Mouse (Mus musculus): ENCODE results near the gene Tmed10. TPM values are rescaled to one million over a fixed set of nuclear protein-coding genes. Genes with fewer than 3 reads are reported as not detected.

The Tmed10 gene
- polyA plus RNA-seq (2014; fragmentation: Illumina TruSeq; extraction: RNeasy Lipid Tissue Mini Kit (QIAGEN cat#74804); ENCODE audit: low replicate concordance), result 201 TPM

DNA sequence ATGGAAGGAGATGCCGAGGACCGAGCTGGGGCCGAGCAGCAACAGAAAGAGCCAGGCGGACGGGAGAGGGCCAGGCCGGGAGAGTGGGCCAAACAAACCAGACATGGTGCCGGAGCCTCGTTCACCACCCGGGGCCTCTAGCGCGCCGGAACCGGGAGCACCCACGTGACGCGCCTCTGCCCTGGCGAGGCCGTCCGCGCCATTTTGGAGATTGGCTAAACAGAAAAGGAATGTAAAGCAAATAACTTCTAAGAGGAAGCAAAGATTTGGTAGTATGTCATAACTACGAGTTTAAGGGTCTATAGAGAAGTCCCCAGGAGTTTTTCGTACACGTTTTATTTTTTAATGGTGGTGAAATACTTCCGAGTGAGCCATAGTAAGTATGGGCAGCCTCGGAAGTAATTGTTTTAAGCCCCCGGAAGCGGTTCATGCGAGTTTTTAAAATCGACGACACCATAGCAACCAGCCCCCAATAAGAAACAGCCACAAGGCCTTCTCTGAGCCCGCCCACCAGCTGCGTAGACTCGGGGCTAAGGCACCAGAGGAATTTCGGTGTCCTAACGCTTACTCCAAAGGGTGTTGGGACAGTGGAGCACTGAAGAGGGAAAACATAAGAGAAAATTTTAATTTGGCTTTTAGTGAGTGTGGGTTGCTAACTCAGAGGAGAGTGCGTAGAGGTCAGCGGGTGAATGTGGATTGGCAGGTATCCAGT is at the start of gene Tmed10:
Gene Tmed10 (minus strand): TSS at position 287 of the 712 bp plus-strand sequence.

DNA sequence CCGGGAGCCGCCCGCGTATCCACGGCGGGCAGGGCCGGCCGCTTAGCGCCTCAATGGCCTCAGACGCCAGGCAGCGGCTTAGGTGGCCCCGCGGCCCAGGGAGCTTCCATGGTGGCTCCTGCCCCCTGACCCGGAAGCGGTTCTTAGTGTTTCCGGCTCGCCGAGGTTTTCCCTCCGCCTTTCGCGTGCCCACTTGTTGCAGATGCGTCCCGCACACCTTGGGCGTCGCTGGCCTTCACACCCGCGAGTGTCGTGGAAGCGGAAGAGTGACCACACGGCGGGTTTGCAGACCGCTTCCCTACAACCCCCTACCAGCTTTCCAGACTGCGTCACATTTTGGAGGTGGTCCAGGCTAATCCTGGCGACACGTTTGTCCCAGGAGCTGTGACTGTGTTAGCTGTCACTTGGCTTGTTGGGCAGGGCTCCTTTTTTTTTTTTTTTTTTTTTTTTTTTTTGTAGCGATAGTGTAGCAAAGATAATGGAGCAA is 35.4 kb downstream of the Tmed10 start, which contains the start of gene Nek9:
Gene Nek9 (minus strand): TSS at position 120 of the 487 bp plus-strand sequence.

Other genes starting within 250 kb of the Tmed10 start
- not detected for gene Rps6kl1, start 223.6 kb downstream of the Tmed10 start, polyA plus RNA-seq (2014; fragmentation: Illumina TruSeq; extraction: RNeasy Lipid Tissue Mini Kit (QIAGEN cat#74804); ENCODE audit: low replicate concordance)
- gene Pgf, start 197.1 kb downstream of the Tmed10 start, polyA plus RNA-seq (2014; fragmentation: Illumina TruSeq; extraction: RNeasy Lipid Tissue Mini Kit (QIAGEN cat#74804); ENCODE audit: low replicate concordance), result not detected
- 1.0 TPM for gene Eif2b2, start 155.4 kb downstream of the Tmed10 start, polyA plus RNA-seq (2014; fragmentation: Illumina TruSeq; extraction: RNeasy Lipid Tissue Mini Kit (QIAGEN cat#74804); ENCODE audit: low replicate concordance)
- 6.8 TPM for gene Mlh3, start 104.2 kb downstream of the Tmed10 start, polyA plus RNA-seq (2014; fragmentation: Illumina TruSeq; extraction: RNeasy Lipid Tissue Mini Kit (QIAGEN cat#74804); ENCODE audit: low replicate concordance)
- 13.5 TPM for gene Acyp1, start 86.4 kb downstream of the Tmed10 start, polyA plus RNA-seq (2014; fragmentation: Illumina TruSeq; extraction: RNeasy Lipid Tissue Mini Kit (QIAGEN cat#74804); ENCODE audit: low replicate concordance)
- 0.19 TPM for gene Zc2hc1c, start 86.3 kb downstream of the Tmed10 start, polyA plus RNA-seq (2014; fragmentation: Illumina TruSeq; extraction: RNeasy Lipid Tissue Mini Kit (QIAGEN cat#74804); ENCODE audit: low replicate concordance)
- gene Nek9, start 35.5 kb downstream of the Tmed10 start, polyA plus RNA-seq (2014; fragmentation: Illumina TruSeq; extraction: RNeasy Lipid Tissue Mini Kit (QIAGEN cat#74804); ENCODE audit: low replicate concordance), result 26.3 TPM
- 109 TPM for gene Fos, start 99.0 kb upstream of the Tmed10 start, polyA plus RNA-seq (2014; fragmentation: Illumina TruSeq; extraction: RNeasy Lipid Tissue Mini Kit (QIAGEN cat#74804); ENCODE audit: low replicate concordance)
- not detected for gene Jdp2, start 224.2 kb upstream of the Tmed10 start, polyA plus RNA-seq (2014; fragmentation: Illumina TruSeq; extraction: RNeasy Lipid Tissue Mini Kit (QIAGEN cat#74804); ENCODE audit: low replicate concordance)

All from small intestine, adult 10 weeks (tissue).